Mouse (Mus musculus): ENCODE measurements around the gene Ankrd66.
"Not testable (repeated sequence)": the region's sequence is repeated elsewhere in the genome, so short reads cannot be mapped to it uniquely, and the experiment has no call there.

Gene Ankrd66

GRCm38 (mm10) chr17:43534362-43535222, 8.8 kb downstream of the Ankrd66 start:
- peak; percentile 44 to 70 for DNase-seq

- no peak for DNase-seq
Observed at GRCm38 (mm10) chr17:43531192-43531591, 12.2 kb downstream of the Ankrd66 start.

- no peak for DNase-seq
Observed at GRCm38 (mm10) chr17:43530507-43530906, 12.9 kb downstream of the Ankrd66 start.

- DNase-seq: no peak
Observed at GRCm38 (mm10) chr17:43520166-43520565, 23.3 kb downstream of the Ankrd66 start.

GRCm38 (mm10) chr17:43518644-43519409, 24.6 kb downstream of the Ankrd66 start:
- DNase-seq: peak; percentile 65 to 88

GRCm38 (mm10) chr17:43510782-43511181, 32.7 kb downstream of the Ankrd66 start:
- DNase-seq: no peak

- no peak for DNase-seq
Observed at GRCm38 (mm10) chr17:43504594-43504934, 38.9 kb downstream of the Ankrd66 start.

- peak; percentile 35 to 49 for DNase-seq
Observed at GRCm38 (mm10) chr17:43503861-43504593, 39.4 kb downstream of the Ankrd66 start.

- peak; percentile 70 to 80 for DNase-seq
Observed at GRCm38 (mm10) chr17:43502592-43502991, 40.8 kb downstream of the Ankrd66 start, which contains the start of gene Mep1a. Gene Mep1a, minus strand, starts transcription at chr17:43502812.

GRCm38 (mm10) chr17:43501631-43502030, 41.8 kb downstream of the Ankrd66 start:
- DNase-seq: peak; percentile 49 to 65

GRCm38 (mm10) chr17:43501223-43501622, 42.2 kb downstream of the Ankrd66 start:
- DNase-seq: no peak

- peak; percentile 43 to 52 for DNase-seq
Observed at GRCm38 (mm10) chr17:43500513-43500912, 42.9 kb downstream of the Ankrd66 start.

- DNase-seq: peak; percentile 26 to 28
Observed at GRCm38 (mm10) chr17:43497521-43497920, 45.9 kb downstream of the Ankrd66 start.

GRCm38 (mm10) chr17:43495502-43495901, 47.9 kb downstream of the Ankrd66 start:
- no peak for DNase-seq

GRCm38 (mm10) chr17:43490371-43490770, 53.1 kb downstream of the Ankrd66 start:
- not testable (repeated sequence) for DNase-seq

- no peak for DNase-seq
Observed at GRCm38 (mm10) chr17:43488439-43489151, 54.8 kb downstream of the Ankrd66 start.

- DNase-seq: no peak
Observed at GRCm38 (mm10) chr17:43485982-43486381, 57.5 kb downstream of the Ankrd66 start.
